Mouse (Mus musculus): ENCODE data around the gene Dgkh.

- no peak for TF ChIP-seq CTCF (IDR thresholded peaks at IDR 0.05; ENCODE audit: low read depth)
- no peak for TF ChIP-seq EP300 (IDR thresholded peaks at IDR 0.05; ENCODE audit: low read depth)
Observed at GRCm38 (mm10) chr14:78692602-78693001, 40.0 kb downstream of the Dgkh start.

Data from liver, postnatal 0 days (tissue).